Mouse (Mus musculus) cortical plate, adult 2 months (tissue): ENCODE measurements around the gene St3gal3.

Experiments used
- CTCF ChIP-seq: fragments of 200-500 bp; IDR thresholded peaks from 2 replicates; pipeline ENCODE4 v1.5.1; 2011; ENCODE audit warnings: mild to moderate bottlenecking, control low read depth, low read length; ENCODE audit not compliant: insufficient read depth; ENCODE audit errors: extremely low read depth
- POLR2A ChIP-seq: fragments of 200-500 bp; IDR thresholded peaks from 2 replicates; pipeline ENCODE4 v1.6.1; 2011; ENCODE audit warnings: mild to moderate bottlenecking, low read length, control low read depth; ENCODE audit not compliant: insufficient read depth; ENCODE audit errors: extremely low read depth

GRCm38 (mm10) chr4:118141511-118141910 lies 6.8 kb upstream of the St3gal3 start:
- TF ChIP-seq CTCF (no peak), POLR2A (no peak)
